Mouse (Mus musculus): ENCODE results near the gene Slc34a1. TPM values are rescaled to one million over a fixed set of nuclear protein-coding genes. Genes with fewer than 3 reads are reported as not detected.
A peak's percentile ranks its signal among the peaks of the same experiment; 100 is the strongest.

Slc34a1 gene
- polyA plus RNA-seq, 1 experiment from 2014 or later = not detected

DNA sequence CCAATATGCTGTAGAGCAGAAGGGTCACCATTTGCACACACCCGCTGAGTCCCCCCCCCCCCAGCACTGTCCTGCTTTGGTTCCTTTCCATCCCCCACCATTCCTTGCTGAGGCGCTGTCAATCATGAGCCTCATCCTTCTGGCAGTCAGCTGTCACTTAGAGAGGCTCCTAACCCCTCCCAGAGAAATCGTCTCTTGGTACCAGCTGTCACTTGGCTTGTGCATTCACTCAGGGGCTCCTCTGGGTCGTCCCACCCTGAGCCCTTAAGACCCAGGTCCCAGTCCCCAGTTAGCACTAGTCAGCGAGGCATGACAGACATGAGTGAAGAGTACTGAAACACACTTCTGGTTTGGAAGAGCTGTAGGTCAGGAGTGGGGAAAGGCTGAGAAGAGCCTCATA, 26.2 kb upstream of the Slc34a1 start:
- no peak overlapping the region for H3K4me2 ChIP-seq (ENCODE audit: low read depth, severe bottlenecking)
- H3K27me3 ChIP-seq (ENCODE audit: control insufficient read depth, insufficient read depth, low read length) = no peaks in the 10 kb centered on the region
- no peak overlapping the region for H3K27ac ChIP-seq (replicated peaks; ENCODE audit: low read depth, low read length)
- H3K9ac ChIP-seq (ENCODE audit: low read length) = no peak overlapping the region
- H3K4me3 ChIP-seq (ENCODE audit: low read depth, low read length) = no peak overlapping the region
- no peaks in the 10 kb centered on the region for H3K36me3 ChIP-seq (ENCODE audit: control insufficient read depth, insufficient read depth, low read length)
- 56% methylated on average over 5 of the region's 5 CpGs for WGBS
- H3K4me1 ChIP-seq (ENCODE audit: control insufficient read depth, insufficient read depth, low read length) = 0 out of 2 replicates have a peak, but pooled peaks cover 3% of the 10 kb centered on the region
- no peaks in the 10 kb centered on the region for H3K9me3 ChIP-seq (ENCODE audit: control insufficient read depth, low read length)
- ATAC-seq (ENCODE audit: insufficient number of reproducible peaks, low FRiP score, low TSS enrichment, low read depth) (no peak), DNase-seq (ENCODE audit: low spot score) (no peak)

GRCm38 (mm10) chr13:55374206-55374924, 23.6 kb upstream of the Slc34a1 start:
- H3K27ac ChIP-seq (replicated peaks; ENCODE audit: low read depth, low read length) = no peak overlapping the region
- no peak overlapping the region for H3K4me3 ChIP-seq (ENCODE audit: low read depth, low read length)
- 64% methylated on average over 6 of the region's 6 CpGs for WGBS
- no peaks in the 10 kb centered on the region for H3K36me3 ChIP-seq (ENCODE audit: control insufficient read depth, insufficient read depth, low read length)
- ATAC-seq (ENCODE audit: insufficient number of reproducible peaks, low FRiP score, low TSS enrichment, low read depth) (no peak), DNase-seq (ENCODE audit: low spot score) (no peak)
- H3K4me1 ChIP-seq (ENCODE audit: control insufficient read depth, insufficient read depth, low read length) = peaks cover 3% of the 10 kb centered on the region; the same call in 1 of the 2 replicates
- peaks cover 18% of the 10 kb centered on the region for H3K27me3 ChIP-seq (ENCODE audit: control insufficient read depth, insufficient read depth, low read length)
- no peaks in the 10 kb centered on the region for H3K9me3 ChIP-seq (ENCODE audit: control insufficient read depth, low read length)
- no peak overlapping the region for H3K4me2 ChIP-seq (ENCODE audit: low read depth, severe bottlenecking)
- no peak overlapping the region for H3K9ac ChIP-seq (ENCODE audit: low read length)

- Histone ChIP-seq H3K4me1 (ENCODE audit: control insufficient read depth, insufficient read depth, low read length) (no peaks in the 10 kb centered on the region; the same call in 1 of the 2 replicates), H3K4me2 (ENCODE audit: low read depth, severe bottlenecking) (no peak overlapping the region), H3K27ac (replicated peaks; ENCODE audit: low read depth, low read length) (no peak overlapping the region), H3K4me3 (ENCODE audit: low read depth, low read length) (no peak overlapping the region), H3K9me3 (ENCODE audit: control insufficient read depth, low read length) (no peaks in the 10 kb centered on the region), H3K36me3 (ENCODE audit: control insufficient read depth, insufficient read depth, low read length) (no peaks in the 10 kb centered on the region), H3K9ac (ENCODE audit: low read length) (no peak overlapping the region), H3K27me3 (ENCODE audit: control insufficient read depth, insufficient read depth, low read length) (peaks cover 31% of the 10 kb centered on the region)
- no peak for ATAC-seq (ENCODE audit: insufficient number of reproducible peaks, low FRiP score, low TSS enrichment, low read depth)
- DNase-seq (ENCODE audit: low spot score) = no peak
- WGBS = 67% methylated on average over 2 of the region's 2 CpGs
Observed at GRCm38 (mm10) chr13:55375877-55376276, 22.1 kb upstream of the Slc34a1 start.

DNA sequence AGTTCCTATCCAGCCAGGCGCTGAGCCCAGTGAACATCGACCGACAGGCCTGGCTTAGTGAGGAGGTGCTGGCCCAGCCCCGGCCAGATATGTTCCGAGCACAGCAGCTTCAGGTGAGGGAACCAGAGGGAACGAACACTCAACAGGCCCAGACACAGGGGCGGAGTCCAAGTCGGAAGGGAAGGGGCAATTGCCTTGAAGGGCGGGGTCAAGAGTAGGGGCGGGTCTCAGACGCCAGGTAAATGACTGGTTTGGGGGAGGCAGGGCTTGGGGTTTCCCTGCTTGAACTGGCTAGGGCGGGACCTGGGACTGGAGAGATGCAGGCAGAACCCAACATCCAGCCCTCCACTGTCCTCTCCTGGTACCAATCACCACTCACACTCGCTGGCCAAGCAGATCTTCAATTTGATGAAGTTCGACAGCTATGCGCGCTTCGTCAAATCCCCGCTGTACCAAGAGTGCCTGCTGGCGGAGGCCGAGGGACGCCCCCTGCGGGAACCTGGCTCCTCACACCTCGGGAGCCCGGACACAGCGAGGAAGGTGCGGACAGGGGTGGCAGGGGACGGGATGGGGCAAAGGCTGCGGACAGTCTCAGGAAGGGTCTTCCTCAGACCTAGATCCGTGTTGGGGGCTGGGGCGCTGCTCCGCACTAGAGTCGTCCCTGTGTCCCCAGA, 18.9 kb upstream of the Slc34a1 start:
- Histone ChIP-seq H3K27ac (replicated peaks; ENCODE audit: low read depth, low read length) (no peak overlapping the region), H3K36me3 (ENCODE audit: control insufficient read depth, insufficient read depth, low read length) (no peaks in the 10 kb centered on the region), H3K27me3 (ENCODE audit: control insufficient read depth, insufficient read depth, low read length) (peaks cover 39% of the 10 kb centered on the region), H3K4me1 (ENCODE audit: control insufficient read depth, insufficient read depth, low read length) (no peaks in the 10 kb centered on the region; the same call in 1 of the 2 replicates), H3K9me3 (ENCODE audit: control insufficient read depth, low read length) (no peaks in the 10 kb centered on the region), H3K4me3 (ENCODE audit: low read depth, low read length) (0 out of 2 replicates have a peak overlapping the region, but pooled peaks have one; percentile 8), H3K4me2 (ENCODE audit: low read depth, severe bottlenecking) (peak overlapping the region; percentile 20), H3K9ac (ENCODE audit: low read length) (no peak overlapping the region)
- ATAC-seq (ENCODE audit: insufficient number of reproducible peaks, low FRiP score, low TSS enrichment, low read depth) = no peak
- 4% methylated on average over 32 of the region's 32 CpGs for WGBS
- DNase-seq (ENCODE audit: low spot score) = peak; percentile 34

DNA sequence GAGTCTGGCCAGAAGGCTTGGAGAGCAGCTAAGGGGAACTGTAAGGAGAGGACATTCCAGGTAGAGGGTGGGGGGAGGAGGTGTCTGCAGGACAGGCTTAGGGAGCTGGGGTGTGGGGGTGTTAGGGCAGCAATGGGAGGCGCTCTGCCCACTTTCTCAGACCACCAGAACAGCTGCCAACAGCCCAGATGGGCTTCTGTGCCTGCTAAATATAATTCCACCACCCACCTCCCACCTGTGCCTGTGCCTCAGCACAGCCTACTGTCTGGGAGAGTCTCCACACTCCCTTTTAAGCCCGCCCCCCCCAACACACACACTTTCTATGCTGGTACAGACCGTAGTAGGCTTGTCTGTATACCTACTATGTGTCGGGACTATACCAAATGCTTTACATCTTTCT, 16.2 kb upstream of the Slc34a1 start:
- Histone ChIP-seq H3K27me3 (ENCODE audit: control insufficient read depth, insufficient read depth, low read length) (peaks cover 39% of the 10 kb centered on the region), H3K36me3 (ENCODE audit: control insufficient read depth, insufficient read depth, low read length) (no peaks in the 10 kb centered on the region)

DNA sequence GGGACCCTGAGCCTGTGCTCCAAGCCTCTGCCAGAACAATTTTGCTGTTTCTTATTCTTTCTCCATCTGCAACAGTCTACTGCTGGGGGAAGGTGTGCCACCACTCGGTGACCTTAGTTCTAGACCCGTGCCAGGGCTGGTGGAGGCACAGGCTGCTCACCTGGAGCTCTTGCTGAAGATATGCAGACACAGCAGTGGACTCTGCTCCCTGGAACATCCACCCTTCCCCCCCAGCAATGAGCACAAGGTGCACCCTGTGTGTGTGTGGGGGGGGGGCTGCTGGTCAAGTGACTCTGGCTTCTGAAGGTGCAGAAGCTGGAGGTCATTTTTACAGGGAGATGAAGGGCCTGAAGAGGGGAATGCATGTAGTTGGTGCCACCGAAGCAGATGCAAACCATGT, 7.3 kb upstream of the Slc34a1 start:
- Histone ChIP-seq H3K4me1 (ENCODE audit: control insufficient read depth, insufficient read depth, low read length) (no peaks in the 10 kb centered on the region), H3K27me3 (ENCODE audit: control insufficient read depth, insufficient read depth, low read length) (no peaks in the 10 kb centered on the region), H3K9me3 (ENCODE audit: control insufficient read depth, low read length) (no peaks in the 10 kb centered on the region), H3K4me2 (ENCODE audit: low read depth, severe bottlenecking) (no peak overlapping the region), H3K9ac (ENCODE audit: low read length) (no peak overlapping the region), H3K36me3 (ENCODE audit: control insufficient read depth, insufficient read depth, low read length) (no peaks in the 10 kb centered on the region), H3K27ac (replicated peaks; ENCODE audit: low read depth, low read length) (no peak overlapping the region), H3K4me3 (ENCODE audit: low read depth, low read length) (no peak overlapping the region)
- DNase-seq (ENCODE audit: low spot score) (no peak), ATAC-seq (ENCODE audit: insufficient number of reproducible peaks, low FRiP score, low TSS enrichment, low read depth) (no peak)
- WGBS = 75% methylated on average over 3 of the region's 3 CpGs

More for the DNA sequence above, 16.2 kb upstream of the Slc34a1 start:
- H3K4me2 ChIP-seq (ENCODE audit: low read depth, severe bottlenecking) = no peak overlapping the region
- no peak overlapping the region for H3K4me3 ChIP-seq (ENCODE audit: low read depth, low read length)
- 94% methylated on average over 4 of the region's 4 CpGs for WGBS
- no peaks in the 10 kb centered on the region; the same call in 1 of the 2 replicates for H3K4me1 ChIP-seq (ENCODE audit: control insufficient read depth, insufficient read depth, low read length)
- H3K27ac ChIP-seq (replicated peaks; ENCODE audit: low read depth, low read length) = no peak overlapping the region
- no peaks in the 10 kb centered on the region for H3K9me3 ChIP-seq (ENCODE audit: control insufficient read depth, low read length)
- no peak overlapping the region for H3K9ac ChIP-seq (ENCODE audit: low read length)
- no peak for ATAC-seq (ENCODE audit: insufficient number of reproducible peaks, low FRiP score, low TSS enrichment, low read depth)
- no peak for DNase-seq (ENCODE audit: low spot score)

DNA sequence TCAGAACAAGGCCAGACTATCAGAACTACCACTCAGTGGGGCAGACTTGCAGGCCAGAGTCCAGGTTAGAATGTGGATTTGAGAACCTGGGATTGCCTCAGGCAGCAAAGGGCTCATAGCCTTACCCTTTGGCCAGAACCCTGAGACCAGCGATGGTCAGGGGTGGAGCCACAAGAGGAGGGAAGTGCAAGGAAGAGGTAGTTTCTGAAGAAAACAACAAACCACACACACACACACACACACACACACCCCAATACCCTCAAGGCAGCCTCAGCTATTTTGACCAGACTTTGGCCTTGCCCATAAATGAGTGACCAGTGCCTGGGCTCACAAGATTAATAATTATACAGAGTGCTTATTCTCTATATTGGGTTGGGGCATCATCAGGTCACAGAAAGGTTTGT, 6.4 kb upstream of the Slc34a1 start:
- Histone ChIP-seq H3K27ac (replicated peaks; ENCODE audit: low read depth, low read length) (no peak overlapping the region), H3K4me1 (ENCODE audit: control insufficient read depth, insufficient read depth, low read length) (no peaks in the 10 kb centered on the region), H3K9me3 (ENCODE audit: control insufficient read depth, low read length) (no peaks in the 10 kb centered on the region), H3K4me3 (ENCODE audit: low read depth, low read length) (no peak overlapping the region), H3K27me3 (ENCODE audit: control insufficient read depth, insufficient read depth, low read length) (no peaks in the 10 kb centered on the region), H3K4me2 (ENCODE audit: low read depth, severe bottlenecking) (no peak overlapping the region), H3K9ac (ENCODE audit: low read length) (no peak overlapping the region), H3K36me3 (ENCODE audit: control insufficient read depth, insufficient read depth, low read length) (no peaks in the 10 kb centered on the region)
- ATAC-seq (ENCODE audit: insufficient number of reproducible peaks, low FRiP score, low TSS enrichment, low read depth) = no peak
- no peak for DNase-seq (ENCODE audit: low spot score)
- 88% methylated on average over 1 of the region's 1 CpGs for WGBS

DNA sequence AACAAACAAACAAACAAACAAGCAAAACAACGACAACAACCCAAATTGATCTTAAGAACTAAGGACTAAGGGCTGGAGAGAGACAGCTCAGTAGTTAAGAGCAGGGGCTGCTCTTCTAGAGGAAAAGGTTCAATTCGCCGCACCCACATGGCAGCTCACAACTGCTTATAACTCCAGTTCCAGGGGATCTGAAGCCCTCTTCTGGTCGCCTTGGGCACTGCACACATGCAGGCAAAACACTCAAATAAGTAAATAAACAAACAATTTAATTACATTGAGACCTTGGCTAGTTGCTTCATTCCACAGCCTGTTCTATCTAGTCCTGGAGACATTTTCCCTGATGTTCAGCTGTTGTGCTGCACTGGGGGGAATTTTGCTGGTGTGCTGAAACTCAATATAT, 5.1 kb upstream of the Slc34a1 start:
- Histone ChIP-seq H3K27ac (replicated peaks; ENCODE audit: low read depth, low read length) (no peak overlapping the region), H3K4me2 (ENCODE audit: low read depth, severe bottlenecking) (no peak overlapping the region), H3K9me3 (ENCODE audit: control insufficient read depth, low read length) (no peaks in the 10 kb centered on the region), H3K4me1 (ENCODE audit: control insufficient read depth, insufficient read depth, low read length) (no peaks in the 10 kb centered on the region), H3K36me3 (ENCODE audit: control insufficient read depth, insufficient read depth, low read length) (no peaks in the 10 kb centered on the region), H3K4me3 (ENCODE audit: low read depth, low read length) (no peak overlapping the region), H3K27me3 (ENCODE audit: control insufficient read depth, insufficient read depth, low read length) (no peaks in the 10 kb centered on the region), H3K9ac (ENCODE audit: low read length) (no peak overlapping the region)
- WGBS = 72% methylated on average over 4 of the region's 4 CpGs
- no peak for ATAC-seq (ENCODE audit: insufficient number of reproducible peaks, low FRiP score, low TSS enrichment, low read depth)
- no peak for DNase-seq (ENCODE audit: low spot score)

All from limb, embryonic 11.5 days (tissue).